Mouse (Mus musculus) macrophage (primary cell): Measurements from ENCODE around the gene Tenm4. TPM values are rescaled to one million over a fixed set of nuclear protein-coding genes. Genes with fewer than 3 reads are reported as not detected.

ENCODE experiments used
- H3K27ac ChIP-seq: fragments of 350-480 bp; formaldehyde crosslinking; 2 replicates; pipeline ENCODE4 v1.9.0; 2021
- H3K36me3 ChIP-seq: fragments of 350-480 bp; formaldehyde crosslinking; 2 replicates; pipeline ENCODE4 v1.9.0; 2021; ENCODE audit errors: inconsistent target
- H3K4me3 ChIP-seq: fragments of 350-480 bp; formaldehyde crosslinking; 2 replicates; pipeline ENCODE4 v1.9.0; 2021; ENCODE audit errors: inconsistent target
- H3K79me2 ChIP-seq: fragments of 350-480 bp; formaldehyde crosslinking; 2 replicates; pipeline ENCODE4 v1.9.0; 2021; ENCODE audit errors: inconsistent target
- WGBS: methylation state at CpG from one replicate; pipeline ENCODE4 v1.1.7; 2026; ENCODE audit warnings: inconsistent platforms; ENCODE audit not compliant: missing documents; 5-methylcytosine and 5-hydroxymethylcytosine counted together
- polyA plus RNA-seq: library from polyadenylated mRNA; stranded (reverse); fragments of 250-400 nt; gene quantifications from 3 replicates; pipeline ENCODE4 v1.2.4, GENCODE M21; 2018; ENCODE audit warnings: inconsistent platforms

Tenm4 gene
- polyA plus RNA-seq, 1 experiment from 2014 or later, result 1.3 TPM

DNA sequence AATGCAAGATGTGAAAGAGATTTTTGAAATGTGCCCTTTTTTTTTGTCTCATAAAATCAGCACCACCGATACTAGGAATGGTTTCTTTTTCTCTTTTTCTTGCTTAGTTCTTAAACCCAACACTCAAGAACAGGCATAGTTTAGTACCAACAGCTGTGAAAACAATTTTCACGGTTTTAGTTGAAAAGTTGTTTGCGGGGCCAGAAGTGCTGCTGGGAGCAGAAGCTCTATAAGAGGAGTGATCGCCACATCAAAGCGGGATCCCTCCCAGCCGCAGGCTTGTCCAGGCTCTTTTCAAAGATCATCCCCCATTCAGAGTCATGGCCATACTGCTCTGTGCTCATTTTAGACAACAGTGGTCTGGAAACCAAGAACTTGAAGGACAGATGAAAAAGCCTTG lies 137.1 kb downstream of the Tenm4 start:
- no peak overlapping the region for H3K4me3 ChIP-seq
- no peaks in the 10 kb centered on the region for H3K79me2 ChIP-seq
- H3K36me3 ChIP-seq, result no peaks in the 10 kb centered on the region
- no peak overlapping the region for H3K27ac ChIP-seq
- 85% methylated on average over 6 of the region's 6 CpGs for WGBS

DNA sequence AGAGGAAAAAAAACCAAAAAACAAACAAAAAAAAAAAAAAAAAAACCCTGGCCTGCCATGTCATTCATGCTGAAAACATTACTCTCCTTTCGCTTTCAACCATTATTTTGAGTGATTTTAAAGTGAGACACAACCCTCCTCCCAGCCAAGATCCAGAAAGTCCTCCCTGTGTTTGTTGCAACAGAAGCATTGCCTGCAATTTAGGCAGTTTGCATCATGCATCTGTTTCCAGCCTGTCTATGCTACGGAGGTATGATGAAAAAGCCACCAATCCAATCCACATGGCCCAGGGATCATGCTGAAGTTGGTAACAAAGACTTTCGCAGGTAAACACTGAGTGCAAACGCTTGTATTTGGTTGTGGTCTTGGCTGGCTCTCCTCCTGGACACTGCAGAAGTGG lies 158.3 kb downstream of the Tenm4 start:
- no peaks in the 10 kb centered on the region for H3K79me2 ChIP-seq
- no peak overlapping the region for H3K27ac ChIP-seq
- H3K4me3 ChIP-seq, result no peak overlapping the region
- no peaks in the 10 kb centered on the region for H3K36me3 ChIP-seq
- WGBS, result 84% methylated on average over 4 of the region's 4 CpGs

DNA sequence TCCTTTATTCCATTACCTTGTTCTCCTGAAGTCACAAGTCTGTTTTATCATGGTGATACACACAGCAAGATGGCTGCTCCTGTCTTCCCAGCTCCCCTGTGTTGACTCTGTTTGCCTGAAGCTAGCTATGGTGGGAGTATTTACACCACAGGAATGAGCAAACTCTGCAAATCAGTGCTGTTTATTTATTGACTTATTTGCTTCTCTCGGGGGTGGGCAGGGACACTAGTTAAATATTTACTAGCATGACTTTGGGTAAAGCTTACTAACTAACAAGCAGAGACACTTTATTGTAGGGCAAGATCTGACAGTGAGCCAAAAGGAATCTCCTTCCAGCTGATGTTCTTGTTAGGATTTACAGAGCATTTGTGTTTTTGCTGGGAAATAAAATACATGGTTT lies 160.1 kb downstream of the Tenm4 start:
- 77% methylated on average over 1 of the region's 1 CpGs for WGBS
- H3K79me2 ChIP-seq, result no peaks in the 10 kb centered on the region
- H3K4me3 ChIP-seq, result no peak overlapping the region
- no peak overlapping the region for H3K27ac ChIP-seq
- H3K36me3 ChIP-seq, result no peaks in the 10 kb centered on the region

DNA sequence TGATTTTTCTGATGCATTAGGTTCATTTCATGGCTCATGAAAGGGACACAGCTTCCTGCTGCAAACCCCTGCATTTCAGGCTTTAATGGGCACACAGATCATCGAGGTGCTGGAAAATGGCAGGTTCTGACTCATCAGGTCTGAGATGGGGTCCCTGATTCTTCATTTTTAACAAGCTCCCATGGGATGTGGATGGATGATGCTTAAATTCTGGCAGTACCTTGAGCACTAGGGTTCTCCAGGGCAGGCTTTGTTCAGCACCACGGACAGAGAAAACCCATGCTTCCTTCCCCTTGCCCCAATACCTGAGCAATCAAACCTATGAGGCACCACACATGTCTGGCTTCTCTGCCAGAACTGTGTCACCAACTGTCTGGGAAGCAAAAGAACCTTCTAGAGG lies 163.3 kb downstream of the Tenm4 start:
- H3K4me3 ChIP-seq, result no peak overlapping the region
- H3K36me3 ChIP-seq, result no peaks in the 10 kb centered on the region
- no peak overlapping the region for H3K27ac ChIP-seq
- WGBS, result 47% methylated on average over 2 of the region's 2 CpGs
- H3K79me2 ChIP-seq, result no peaks in the 10 kb centered on the region

- no peak overlapping the region for H3K27ac ChIP-seq
- H3K4me3 ChIP-seq, result no peak overlapping the region
- no peaks in the 10 kb centered on the region for H3K79me2 ChIP-seq
- no peaks in the 10 kb centered on the region for H3K36me3 ChIP-seq
These were observed 165.3 kb downstream of the Tenm4 start for GRCm38 (mm10) chr7:96336376-96336775.

DNA sequence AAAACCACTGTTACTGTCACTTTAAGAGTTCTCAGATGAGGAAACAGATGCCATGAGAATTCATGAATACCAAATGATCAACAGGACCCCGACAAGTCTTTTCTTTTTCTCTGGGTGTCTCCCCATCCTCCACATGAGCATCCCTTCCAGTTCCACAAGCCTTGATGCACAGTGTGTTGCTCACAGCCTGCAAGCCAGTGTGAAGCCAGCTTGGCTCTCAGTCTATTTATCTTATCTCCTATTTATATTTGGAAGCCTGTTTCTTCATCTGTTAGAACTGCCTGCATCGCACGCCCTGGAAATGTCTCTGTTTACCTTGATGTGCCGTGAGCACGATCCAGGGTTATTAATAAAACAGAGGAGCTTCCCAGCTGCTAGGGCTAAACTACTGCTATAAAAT lies 169.8 kb downstream of the Tenm4 start:
- Histone ChIP-seq H3K4me3 (no peak overlapping the region), H3K36me3 (no peaks in the 10 kb centered on the region), H3K27ac (no peak overlapping the region), H3K79me2 (no peaks in the 10 kb centered on the region)
- 82% methylated on average over 5 of the region's 5 CpGs for WGBS

GRCm38 (mm10) chr7:96341479-96341878 lies 170.4 kb downstream of the Tenm4 start:
- Histone ChIP-seq H3K36me3 (no peaks in the 10 kb centered on the region), H3K79me2 (no peaks in the 10 kb centered on the region), H3K27ac (no peak overlapping the region), H3K4me3 (no peak overlapping the region)
- WGBS, result 78% methylated on average over 2 of the region's 2 CpGs

DNA sequence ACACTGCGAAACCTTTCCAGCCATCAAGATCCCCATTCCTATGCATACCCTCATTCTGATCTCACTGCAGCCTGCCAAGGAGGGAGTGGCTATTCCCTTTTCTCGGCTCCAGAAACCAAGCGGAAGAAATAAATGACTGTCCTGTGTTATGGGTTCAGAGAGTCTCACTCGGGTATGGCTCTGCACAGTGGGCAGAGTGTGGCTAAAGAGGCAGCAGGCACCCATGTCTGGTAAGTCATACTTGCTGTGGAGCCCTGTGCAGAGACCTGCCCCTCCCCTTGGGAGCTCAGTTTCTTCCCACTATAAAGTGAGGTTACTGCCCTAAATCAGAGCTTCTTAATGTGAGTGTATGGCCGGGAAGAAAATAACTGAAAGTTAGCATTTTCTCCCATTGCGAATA lies 171.9 kb downstream of the Tenm4 start:
- Histone ChIP-seq H3K27ac (no peak overlapping the region), H3K79me2 (no peaks in the 10 kb centered on the region), H3K36me3 (no peaks in the 10 kb centered on the region), H3K4me3 (no peak overlapping the region)
- 87% methylated on average over 6 of the region's 6 CpGs for WGBS

GRCm38 (mm10) chr7:96343667-96344066 lies 172.6 kb downstream of the Tenm4 start:
- WGBS, result 78% methylated on average over 2 of the region's 2 CpGs
- H3K79me2 ChIP-seq, result no peaks in the 10 kb centered on the region
- no peak overlapping the region for H3K4me3 ChIP-seq
- H3K27ac ChIP-seq, result no peak overlapping the region
- H3K36me3 ChIP-seq, result no peaks in the 10 kb centered on the region

DNA sequence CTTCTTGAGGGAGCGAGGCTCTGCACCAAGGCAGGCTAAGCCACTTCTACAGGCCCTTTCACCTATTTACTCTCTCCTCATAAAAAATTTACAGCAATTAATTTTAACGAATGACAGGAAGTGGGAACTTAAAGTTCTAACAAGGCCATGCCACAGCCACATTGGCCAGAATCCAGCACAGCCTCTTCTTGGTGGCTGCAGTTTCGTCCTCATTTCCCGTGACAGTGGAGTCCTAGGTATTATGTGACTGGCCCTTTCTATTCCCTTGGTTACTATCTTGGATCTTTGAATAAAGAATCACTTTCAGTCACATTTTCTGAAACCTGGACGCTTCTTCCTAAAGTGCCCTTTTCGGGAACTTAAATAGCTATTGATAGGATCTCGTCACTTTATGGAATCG lies 181.6 kb downstream of the Tenm4 start:
- no peaks in the 10 kb centered on the region for H3K79me2 ChIP-seq
- H3K36me3 ChIP-seq, result no peaks in the 10 kb centered on the region
- H3K27ac ChIP-seq, result no peak overlapping the region
- 55% methylated on average over 8 of the region's 8 CpGs for WGBS
- H3K4me3 ChIP-seq, result no peak overlapping the region

DNA sequence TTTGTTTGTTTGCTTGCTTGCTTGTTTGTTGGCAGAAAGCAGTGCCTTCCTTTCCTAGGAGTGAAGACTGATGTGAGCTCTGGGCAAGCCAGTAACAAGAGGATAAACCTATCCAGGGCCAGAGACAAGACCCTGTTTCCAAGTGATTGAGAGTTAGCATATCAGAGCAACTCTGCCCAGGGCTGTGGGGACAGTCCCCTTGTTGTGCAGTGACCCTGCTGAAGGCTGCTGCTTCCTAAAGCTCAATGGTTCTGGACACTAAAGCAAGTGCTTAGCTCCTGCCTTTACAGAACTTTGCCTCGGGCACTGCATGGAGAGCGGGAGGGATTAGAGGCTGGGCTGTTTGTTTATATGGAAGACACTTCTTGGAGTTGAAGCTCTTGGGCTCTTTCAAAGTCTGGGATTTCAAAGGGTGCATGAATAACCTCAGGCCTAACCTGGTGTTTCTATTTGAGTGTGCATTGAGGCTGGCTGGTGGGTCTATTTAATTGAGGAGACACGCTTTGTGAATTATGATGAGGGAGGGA lies 185.3 kb downstream of the Tenm4 start:
- no peaks in the 10 kb centered on the region for H3K79me2 ChIP-seq
- no peaks in the 10 kb centered on the region for H3K36me3 ChIP-seq
- 89% methylated on average over 2 of the region's 3 CpGs for WGBS
- H3K4me3 ChIP-seq, result no peak overlapping the region
- no peak overlapping the region for H3K27ac ChIP-seq

- no peaks in the 10 kb centered on the region for H3K79me2 ChIP-seq
- WGBS, result 20% methylated on average over 6 of the region's 6 CpGs
- no peak overlapping the region for H3K27ac ChIP-seq
- H3K4me3 ChIP-seq, result no peak overlapping the region
- no peaks in the 10 kb centered on the region for H3K36me3 ChIP-seq
These were observed 186.5 kb downstream of the Tenm4 start for GRCm38 (mm10) chr7:96357550-96357949.

- 66% methylated on average over 3 of the region's 3 CpGs for WGBS
- Histone ChIP-seq H3K79me2 (no peaks in the 10 kb centered on the region), H3K36me3 (no peaks in the 10 kb centered on the region), H3K4me3 (no peak overlapping the region), H3K27ac (no peak overlapping the region)
These were observed 192.3 kb downstream of the Tenm4 start for GRCm38 (mm10) chr7:96363311-96363710.

DNA sequence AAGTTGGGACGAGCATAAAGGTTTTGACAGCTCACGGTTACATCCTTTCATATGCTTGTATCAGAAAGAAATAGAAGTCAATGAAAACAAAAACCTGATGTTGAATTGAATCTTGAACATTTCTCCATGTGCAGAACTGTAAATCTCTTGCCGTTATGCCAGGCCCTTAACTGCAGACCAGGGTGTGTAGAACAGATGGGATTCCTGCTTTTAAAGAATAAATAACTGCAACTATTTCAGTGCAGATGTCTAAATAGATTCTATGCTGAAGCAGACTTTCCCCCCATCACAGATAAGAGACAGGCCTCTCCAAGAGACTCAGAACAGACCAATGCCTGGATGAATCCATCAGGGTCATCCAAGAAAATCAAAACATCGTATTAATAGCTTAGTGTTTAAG lies 198.9 kb downstream of the Tenm4 start:
- Histone ChIP-seq H3K36me3 (no peaks in the 10 kb centered on the region), H3K79me2 (no peaks in the 10 kb centered on the region), H3K4me3 (no peak overlapping the region), H3K27ac (no peak overlapping the region)
- 95% methylated on average over 4 of the region's 4 CpGs for WGBS

- no peak overlapping the region for H3K4me3 ChIP-seq
- WGBS, result 41% methylated on average over 6 of the region's 6 CpGs
- no peaks in the 10 kb centered on the region for H3K36me3 ChIP-seq
- H3K79me2 ChIP-seq, result no peaks in the 10 kb centered on the region
- H3K27ac ChIP-seq, result no peak overlapping the region
These were observed 203.1 kb downstream of the Tenm4 start for GRCm38 (mm10) chr7:96374004-96374663.

GRCm38 (mm10) chr7:96375507-96375906 lies 204.5 kb downstream of the Tenm4 start:
- Histone ChIP-seq H3K27ac (no peak overlapping the region), H3K4me3 (no peak overlapping the region), H3K36me3 (no peaks in the 10 kb centered on the region), H3K79me2 (no peaks in the 10 kb centered on the region)
- WGBS, result 79% methylated on average over 5 of the region's 6 CpGs
